Mouse (Mus musculus): Measurements from ENCODE around the gene Usp19. TPM values are rescaled to one million over a fixed set of nuclear protein-coding genes. Genes with fewer than 3 reads are reported as not detected.
A peak's percentile ranks its signal among the peaks of the same experiment; 100 is the strongest.

Gene Usp19
- total RNA-seq, 2 experiments from 2014 or later = 145 to 154 TPM

- DNase-seq (ENCODE audit: low spot score in 2 of 2) = no peak
Observed at GRCm38 (mm10) chr9:108466219-108466618, 24.2 kb upstream of the Usp19 start.

GRCm38 (mm10) chr9:108469430-108469829, 21.0 kb upstream of the Usp19 start:
- DNase-seq (ENCODE audit: low spot score in 2 of 2) = no peak

DNA sequence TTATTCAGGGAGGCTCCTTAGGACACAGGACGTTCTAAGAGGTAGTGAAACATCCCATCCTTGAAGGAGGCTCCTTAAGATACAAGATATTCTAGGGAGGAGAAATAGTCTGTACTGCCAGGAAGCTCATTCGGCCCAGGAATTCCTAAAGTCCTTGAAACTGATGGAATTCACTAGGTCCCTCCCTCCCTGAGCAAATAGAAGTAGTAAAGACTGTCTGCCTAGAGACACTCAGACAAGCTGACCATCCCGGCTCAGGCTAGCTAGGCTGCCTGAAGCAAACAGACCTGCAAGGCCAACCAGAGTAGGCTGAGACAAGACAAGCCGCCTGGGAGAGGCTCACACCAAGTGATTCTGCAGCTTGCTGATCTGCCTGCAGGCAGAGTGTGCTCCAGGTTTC, 20.6 kb upstream of the Usp19 start:
- DNase-seq (ENCODE audit: low spot score in 2 of 2) = no peak

- DNase-seq (ENCODE audit: low spot score in 2 of 2) = no peak
Observed at GRCm38 (mm10) chr9:108474528-108474927, 15.9 kb upstream of the Usp19 start.

GRCm38 (mm10) chr9:108478638-108479156, 11.7 kb upstream of the Usp19 start:
- DNase-seq (ENCODE audit: low spot score in 2 of 2) = peak in 1 of 2 experiments; percentile 31

- DNase-seq (ENCODE audit: low spot score in 2 of 2) = no peak
Observed at GRCm38 (mm10) chr9:108479241-108479640, 11.2 kb upstream of the Usp19 start.

GRCm38 (mm10) chr9:108479721-108480351, 10.6 kb upstream of the Usp19 start, which contains the start of gene Lamb2:
Lamb2 (plus strand) TSS chr9:108479736.
- DNase-seq (ENCODE audit: low spot score in 2 of 2) = no peak

DNA sequence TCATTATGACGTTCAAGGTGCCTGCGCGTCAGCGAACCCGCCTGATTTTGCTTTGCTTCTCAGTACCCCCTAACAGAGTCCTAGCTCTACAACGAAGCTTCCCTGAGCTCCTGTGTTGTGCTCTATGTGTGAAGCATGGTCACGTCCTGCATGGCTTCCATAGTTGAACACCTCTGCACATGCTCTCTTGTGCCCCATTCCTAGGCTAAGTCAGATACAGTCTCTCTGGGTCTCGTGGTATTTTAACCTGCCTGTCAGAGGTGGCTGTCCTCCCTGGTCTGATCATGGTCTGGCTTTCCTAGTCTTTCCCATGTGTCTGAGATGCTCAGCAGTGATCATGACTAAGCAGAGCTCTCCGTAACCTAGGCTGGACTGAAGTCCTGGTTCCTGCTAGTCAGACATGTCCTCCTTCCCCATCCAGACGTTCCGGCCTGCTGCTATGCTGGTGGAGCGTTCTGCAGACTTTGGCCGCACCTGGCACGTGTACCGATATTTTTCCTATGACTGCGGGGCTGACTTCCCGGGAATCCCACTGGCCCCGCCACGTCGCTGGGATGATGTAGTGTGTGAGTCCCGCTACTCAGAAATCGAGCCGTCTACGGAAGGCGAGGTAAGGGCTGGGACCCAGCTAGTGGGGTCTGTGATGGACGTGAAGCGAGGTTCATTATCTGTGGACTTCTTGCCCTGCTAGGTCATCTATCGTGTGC, 9.4 kb upstream of the Usp19 start:
- no peak for DNase-seq (ENCODE audit: low spot score in 2 of 2)

DNA sequence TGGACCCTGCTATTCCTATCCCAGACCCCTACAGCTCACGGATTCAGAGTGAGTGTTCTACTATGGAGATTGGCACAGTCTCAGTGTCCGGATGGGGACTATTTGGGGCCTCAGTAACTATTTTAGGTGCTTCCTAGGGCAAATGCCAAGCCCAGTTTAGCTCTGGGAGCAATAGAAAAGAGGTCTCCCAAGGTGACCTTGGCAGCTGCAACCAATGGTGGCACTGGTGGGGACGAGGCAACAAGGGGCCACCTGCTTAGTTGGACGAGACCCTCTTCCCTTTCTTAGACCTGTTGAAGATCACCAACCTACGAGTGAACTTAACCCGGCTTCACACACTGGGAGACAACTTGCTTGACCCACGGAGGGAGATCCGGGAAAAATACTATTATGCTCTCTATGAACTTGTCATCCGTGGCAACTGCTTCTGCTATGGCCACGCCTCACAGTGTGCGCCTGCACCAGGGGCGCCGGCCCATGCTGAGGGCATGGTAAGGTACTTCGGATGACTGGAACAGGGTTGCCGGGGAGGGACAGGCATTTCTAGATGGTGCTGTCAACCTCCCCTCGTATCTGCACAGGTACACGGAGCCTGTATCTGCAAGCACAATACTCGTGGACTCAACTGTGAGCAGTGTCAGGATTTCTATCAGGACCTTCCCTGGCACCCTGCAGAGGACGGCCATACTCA, 8.7 kb upstream of the Usp19 start:
- no peak for DNase-seq (ENCODE audit: low spot score in 2 of 2)

DNA sequence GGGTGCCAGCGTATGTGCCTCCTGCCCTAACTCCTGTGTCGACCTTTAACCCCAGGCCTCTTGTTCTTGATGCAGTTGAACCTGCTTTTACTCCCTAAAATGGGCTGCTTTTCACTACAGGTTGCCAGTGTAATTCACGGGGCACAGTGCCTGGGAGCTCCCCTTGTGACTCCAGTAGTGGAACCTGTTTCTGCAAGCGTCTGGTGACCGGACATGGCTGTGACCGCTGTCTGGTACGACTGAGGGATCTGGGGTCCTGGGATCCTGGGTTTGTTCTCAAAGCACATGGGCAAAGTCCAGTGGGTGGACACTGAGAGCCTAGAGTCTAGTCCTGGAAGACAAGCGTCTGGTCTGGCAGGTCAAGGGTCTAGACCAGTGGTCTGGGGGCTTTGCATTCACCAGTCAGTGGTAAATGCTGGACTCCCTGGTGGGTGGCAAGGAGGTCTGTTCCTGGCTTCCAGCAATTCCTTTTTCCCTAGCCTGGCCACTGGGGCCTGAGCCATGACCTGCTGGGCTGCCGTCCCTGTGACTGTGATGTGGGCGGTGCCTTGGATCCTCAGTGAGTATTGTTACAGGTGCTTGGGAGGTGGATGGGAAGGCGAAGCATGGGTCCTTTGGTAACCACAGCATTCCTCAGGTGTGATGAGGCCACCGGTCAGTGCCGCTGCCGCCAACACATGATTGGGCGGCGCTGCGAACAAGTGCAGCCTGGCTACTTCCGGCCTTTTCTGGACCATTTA, 7.2 kb upstream of the Usp19 start:
- DNase-seq (ENCODE audit: low spot score in 2 of 2) = no peak

DNA sequence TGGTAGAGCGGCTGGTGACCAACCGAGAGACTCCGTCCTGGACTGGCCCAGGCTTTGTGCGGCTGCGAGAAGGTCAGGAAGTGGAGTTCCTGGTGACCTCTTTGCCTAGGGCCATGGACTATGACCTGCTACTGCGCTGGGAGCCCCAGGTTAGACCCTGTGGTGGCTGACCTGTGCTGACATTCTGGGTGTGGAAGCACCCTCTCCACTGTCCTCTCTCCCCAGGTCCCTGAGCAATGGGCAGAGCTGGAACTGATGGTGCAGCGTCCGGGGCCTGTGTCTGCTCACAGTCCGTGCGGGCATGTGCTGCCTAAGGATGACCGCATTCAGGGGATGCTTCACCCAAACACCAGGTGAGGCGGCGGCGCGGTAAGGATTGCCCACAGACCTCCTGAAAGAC, 6.4 kb upstream of the Usp19 start:
- DNase-seq (ENCODE audit: low spot score in 2 of 2) = no peak

- no peak for DNase-seq (ENCODE audit: low spot score in 2 of 2)
Observed at GRCm38 (mm10) chr9:108485301-108485875, 5.0 kb upstream of the Usp19 start.

DNA sequence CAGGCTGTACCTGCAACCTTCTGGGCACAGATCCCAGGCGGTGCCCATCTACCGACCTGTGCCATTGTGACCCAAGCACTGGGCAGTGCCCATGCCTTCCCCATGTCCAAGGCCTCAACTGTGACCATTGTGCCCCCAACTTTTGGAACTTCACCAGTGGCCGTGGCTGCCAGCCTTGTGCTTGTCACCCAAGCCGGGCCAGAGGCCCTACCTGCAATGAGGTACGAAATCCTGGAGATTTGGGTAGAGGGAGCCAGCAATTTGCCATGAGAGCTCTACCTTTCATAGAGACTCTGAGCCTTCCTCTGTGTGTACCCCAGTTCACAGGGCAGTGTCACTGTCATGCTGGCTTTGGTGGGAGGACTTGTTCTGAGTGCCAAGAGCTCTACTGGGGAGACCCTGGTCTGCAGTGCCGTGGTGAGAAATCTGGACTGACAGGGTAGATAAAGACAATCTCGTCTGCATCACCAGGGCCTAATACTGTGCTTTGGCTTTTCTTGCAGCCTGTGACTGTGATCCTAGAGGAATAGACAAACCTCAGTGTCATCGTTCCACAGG, 3.4 kb upstream of the Usp19 start:
- no peak for DNase-seq (ENCODE audit: low spot score in 2 of 2)

- DNase-seq (ENCODE audit: low spot score in 2 of 2) = no peak
Observed at GRCm38 (mm10) chr9:108488403-108488802, 2.0 kb upstream of the Usp19 start.

DNA sequence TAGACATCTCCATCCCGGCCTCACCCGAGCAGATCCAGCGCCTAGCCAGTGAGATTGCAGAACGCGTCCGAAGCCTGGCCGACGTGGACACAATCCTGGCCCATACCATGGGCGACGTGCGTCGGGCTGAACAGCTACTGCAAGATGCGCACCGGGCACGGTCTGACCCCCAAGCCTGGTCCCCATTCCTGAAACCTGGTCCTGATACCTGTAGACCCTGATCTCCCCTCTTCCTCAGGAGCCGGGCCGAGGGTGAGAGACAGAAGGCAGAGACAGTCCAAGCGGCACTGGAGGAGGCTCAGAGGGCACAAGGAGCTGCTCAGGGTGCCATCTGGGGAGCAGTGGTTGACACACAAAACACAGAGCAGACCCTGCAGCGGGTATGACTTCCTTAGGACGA, 1.2 kb upstream of the Usp19 start:
- DNase-seq (ENCODE audit: low spot score in 2 of 2) = no peak

- peak in 1 of 2 experiments; percentile 26 for DNase-seq (ENCODE audit: low spot score in 2 of 2)
Observed at GRCm38 (mm10) chr9:108489702-108490558, 472 bp upstream of the Usp19 start.

DNA sequence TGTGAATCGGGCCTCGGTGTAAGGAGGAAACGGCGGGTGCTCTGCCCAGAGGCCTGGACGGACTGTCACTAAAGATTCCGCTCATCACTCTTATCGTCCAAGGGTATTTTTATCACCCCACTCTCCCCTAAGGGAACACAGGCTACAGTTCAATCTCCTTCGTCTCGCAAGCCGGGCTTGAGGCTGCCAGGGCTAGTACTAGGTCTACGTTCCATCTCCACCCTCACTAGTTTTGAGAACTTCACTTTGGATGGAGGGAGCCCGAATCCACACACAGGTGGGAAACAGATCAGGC, 831 bp downstream of the Usp19 start:
- DNase-seq (ENCODE audit: low spot score in 2 of 2) = no peak

GRCm38 (mm10) chr9:108492043-108492750, 1.8 kb downstream of the Usp19 start:
- DNase-seq (ENCODE audit: low spot score in 2 of 2) = peak in 1 of 2 experiments; percentile 32

DNA sequence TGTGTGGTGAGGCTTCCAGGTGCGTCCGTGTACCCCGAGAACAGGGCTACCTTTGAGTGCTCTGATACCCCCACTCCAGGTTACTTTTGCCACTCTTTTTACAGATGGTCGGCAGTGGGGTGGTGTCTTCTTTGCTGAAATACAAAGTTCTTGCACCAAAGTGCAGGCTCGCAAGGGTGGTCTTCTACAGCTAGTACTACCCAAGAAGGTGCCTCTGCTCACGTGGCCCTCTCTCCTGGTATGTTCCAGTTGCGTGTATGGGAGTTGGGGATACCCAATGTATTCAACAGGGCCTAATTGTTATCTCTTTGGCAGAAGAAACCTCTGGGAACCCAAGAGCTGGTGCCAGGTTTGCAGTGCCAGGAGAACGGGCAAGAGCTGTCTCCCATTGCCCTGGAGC, 2.8 kb downstream of the Usp19 start:
- DNase-seq (ENCODE audit: low spot score in 2 of 2) = no peak
